Mouse (Mus musculus): ENCODE data around the gene Dhx33.

Gene Dhx33

GRCm38 (mm10) chr11:71004316-71004773 is at the start of gene Dhx33:
Gene Dhx33 (minus strand): TSS chr11:71004437.
- DNase-seq (ENCODE audit: low spot score): peak; percentile 98

DNA sequence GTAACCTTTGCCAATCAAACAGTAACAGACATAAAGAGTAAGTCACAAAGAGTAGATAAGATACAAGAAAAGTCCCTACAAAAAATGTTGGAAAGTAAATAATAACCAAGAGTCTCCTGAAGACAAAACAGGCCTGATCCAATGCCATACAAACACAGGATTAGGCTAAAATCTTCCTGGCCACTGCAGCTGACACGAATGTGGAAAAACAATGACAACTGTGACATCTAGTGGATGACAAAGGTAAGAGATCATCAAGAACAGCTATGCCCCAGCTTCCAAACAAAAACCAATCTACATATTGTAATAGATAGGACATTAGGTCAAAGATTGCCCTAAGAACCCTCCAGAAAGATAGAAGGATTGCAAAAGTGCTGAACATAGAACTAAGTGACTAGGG is 48.3 kb upstream of the Dhx33 start:
- DNase-seq (ENCODE audit: low spot score): no peak

DNA sequence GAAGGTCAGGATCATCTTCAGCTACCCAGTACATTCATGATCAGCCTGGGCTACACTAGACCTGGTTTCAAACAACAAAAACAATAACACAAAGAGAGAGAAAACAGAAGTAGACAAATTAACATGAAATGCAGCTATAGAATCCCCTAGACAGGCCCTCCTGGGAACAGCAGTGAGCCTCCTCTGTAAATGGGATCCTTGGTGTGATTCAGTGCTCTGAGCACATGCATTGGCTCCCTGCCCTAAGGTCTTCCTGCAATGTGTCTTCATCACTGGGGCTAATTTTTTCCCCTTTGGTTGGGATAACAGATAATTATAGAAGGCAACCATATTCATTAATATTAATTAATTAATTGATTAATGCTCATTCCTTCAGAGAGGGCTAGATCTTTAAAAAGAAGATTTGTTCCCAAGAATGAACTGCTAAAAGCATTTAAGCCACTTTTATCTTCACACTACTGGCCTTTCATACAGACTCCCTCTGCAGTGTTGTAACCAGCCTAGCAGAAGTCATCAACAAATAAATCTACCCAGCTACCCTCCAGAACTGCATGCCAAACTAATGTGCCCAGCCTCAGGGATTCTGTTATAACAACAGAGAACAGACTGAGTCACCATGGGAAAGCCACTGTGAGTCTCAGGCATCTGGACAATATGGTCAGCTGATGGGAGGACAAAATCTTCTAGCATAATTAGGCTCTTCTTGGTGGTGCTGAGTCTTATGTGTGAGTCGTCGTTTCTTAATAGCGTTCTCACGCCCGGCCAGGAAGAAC is 35.5 kb upstream of the Dhx33 start:
- DNase-seq (ENCODE audit: low spot score): no peak

GRCm38 (mm10) chr11:71033163-71033761 is 29.0 kb upstream of the Dhx33 start, which contains the start of gene 6330403K07Rik:
Gene 6330403K07Rik (minus strand): TSS chr11:71033513.
- peak; percentile 49 for DNase-seq (ENCODE audit: low spot score)

DNA sequence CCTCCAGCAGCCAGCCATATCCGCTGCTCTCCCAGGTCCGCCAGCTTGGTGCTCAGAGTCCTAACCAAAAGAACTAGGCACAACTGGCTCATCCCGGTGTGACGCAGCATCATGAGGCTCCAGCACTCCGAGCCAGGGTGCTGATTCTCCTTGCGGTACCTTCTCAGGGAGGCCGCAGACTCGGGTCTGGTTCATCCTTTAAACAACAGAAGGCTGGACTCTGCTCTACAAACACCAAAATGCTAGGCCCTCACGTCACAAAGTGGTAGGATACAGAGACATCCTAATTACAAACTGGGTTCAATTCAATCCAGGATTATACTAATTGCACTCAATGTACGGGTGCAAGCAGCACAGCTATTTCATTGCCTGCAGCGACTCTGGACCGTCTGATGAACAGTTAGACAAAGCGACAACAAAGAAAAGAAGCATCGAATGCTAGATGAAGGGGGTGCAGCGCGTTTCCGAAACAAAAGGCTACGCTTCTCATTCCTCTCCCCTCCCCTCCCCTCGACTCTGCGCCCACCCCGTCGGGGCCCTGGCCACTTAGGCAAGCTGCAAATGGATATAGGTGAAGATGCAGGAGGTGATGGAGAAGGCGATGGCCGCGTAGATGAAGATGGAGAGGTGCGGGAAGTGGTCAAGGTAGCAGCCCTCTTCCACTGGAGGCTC is 28.4 kb upstream of the Dhx33 start:
- no peak for DNase-seq (ENCODE audit: low spot score)

DNA sequence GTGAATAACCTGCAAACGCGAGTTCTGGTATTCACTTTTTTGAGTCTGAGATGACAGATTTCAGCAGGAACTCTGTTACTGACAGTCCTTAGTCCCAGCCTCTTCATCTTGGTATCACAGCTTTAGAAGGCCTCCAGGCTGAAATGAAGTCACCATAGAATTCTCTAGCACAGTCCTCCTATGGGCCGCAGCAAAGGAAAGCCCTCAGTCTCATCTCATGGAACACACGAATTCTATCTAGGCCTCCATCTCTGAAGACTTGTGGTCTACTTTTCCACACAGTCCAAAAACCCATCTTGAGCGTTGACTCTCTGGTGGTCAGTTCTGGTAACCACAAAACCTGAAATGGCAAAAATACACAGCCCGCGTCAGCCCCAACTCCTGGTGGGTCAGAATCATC is 27.8 kb upstream of the Dhx33 start:
- DNase-seq (ENCODE audit: low spot score): no peak

DNA sequence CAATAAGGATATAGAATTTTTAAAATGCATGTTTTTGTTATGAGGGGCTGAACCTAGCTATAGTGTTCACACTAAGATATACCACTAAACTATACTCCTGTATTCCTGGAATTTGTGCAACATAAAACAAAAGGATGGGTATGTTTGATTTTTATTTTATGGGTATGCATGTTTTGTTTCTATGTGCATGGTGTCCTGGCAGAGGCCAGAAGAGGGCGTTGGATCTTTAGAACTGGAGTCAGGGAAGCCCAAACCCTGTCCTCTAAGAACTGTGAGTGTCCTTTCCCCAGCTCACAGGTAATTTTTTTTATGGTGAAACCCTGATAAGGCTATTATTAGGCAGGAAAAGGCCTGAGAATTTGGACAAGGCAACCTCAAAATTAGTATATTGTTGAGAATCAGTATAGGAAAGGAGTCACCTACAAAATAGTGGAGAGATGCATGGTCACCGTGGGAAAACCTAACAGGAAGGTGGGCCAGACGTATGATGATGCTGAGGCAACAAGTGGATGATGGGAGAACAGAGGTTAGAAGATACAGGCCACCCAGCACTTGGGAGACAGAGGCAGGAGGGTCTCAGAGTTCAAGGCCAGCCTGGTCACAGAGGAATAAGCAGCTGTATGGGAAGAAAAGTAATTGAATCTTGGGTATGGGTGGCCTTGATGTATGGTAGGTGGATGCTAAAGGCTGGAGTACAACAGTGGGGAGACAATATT is 25.3 kb upstream of the Dhx33 start:
- no peak for DNase-seq (ENCODE audit: low spot score)

DNA sequence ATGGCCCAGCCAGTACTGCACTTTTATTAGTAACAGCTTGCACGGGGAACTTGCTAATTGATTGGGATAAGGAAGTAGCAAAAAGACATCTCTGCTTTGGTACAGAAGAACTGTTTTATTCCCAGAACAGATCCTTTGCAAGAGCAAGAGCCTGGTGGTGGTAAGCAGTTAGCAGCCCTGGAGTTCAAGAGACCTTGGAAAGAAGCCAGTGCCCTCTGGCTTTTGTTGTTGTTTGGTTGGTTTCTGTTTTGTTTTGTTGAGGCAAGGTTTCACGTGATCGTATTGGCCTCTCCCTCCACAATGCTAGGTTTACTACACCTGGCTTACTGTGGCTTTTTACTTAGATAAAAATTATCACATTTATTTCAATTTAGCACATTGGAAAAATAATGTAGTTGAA is 24.0 kb upstream of the Dhx33 start:
- no peak for DNase-seq (ENCODE audit: low spot score)

DNA sequence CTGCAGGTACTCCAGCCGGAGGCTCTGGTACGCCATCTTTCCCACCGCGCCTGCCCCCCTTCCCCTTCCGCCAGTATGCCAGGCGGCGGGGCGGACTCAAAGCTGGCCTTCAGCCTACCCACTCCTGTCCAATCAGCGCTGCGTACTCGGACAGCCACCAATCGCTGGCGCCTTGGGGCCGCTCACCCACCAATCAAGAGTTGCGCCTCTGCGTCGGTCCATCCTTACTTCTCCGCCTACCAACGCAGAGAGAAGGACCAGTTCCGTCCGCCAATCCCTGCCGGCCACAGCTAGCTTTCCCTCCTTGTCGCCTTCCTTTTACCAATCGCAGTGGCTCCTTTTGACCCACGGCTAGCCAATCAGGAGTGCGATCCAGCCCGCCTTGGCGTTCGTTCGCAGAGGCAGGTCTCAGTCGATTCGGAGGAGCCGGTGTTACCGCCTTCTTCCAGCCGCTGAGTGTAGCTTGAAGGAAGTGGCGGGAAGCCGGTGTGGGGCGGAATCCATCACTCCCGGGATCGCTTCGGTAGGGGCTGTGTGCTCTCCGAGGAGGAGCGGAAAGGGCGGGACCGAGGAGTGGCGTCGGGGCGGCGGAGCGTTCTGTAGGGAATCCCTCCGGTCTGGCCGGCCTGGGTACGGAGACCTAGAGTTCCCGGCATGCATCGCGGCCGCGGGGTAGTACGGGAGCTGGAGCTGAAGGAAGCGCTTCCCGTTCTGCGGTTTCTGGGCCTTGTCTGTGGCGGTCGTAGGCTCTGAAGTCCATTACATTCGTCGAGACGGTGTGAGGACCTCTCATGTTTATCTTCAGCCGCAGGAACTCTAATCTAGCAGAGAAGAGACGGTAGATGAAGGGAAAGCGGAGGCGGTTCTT is 15.2 kb upstream of the Dhx33 start, which contains the start of the genes Mis12 and Derl2:
TSS of gene Mis12 (plus strand) at position 411 of the 868 bp plus-strand sequence.
TSS of gene Derl2 (minus strand) at position 641 of the 868 bp plus-strand sequence.
- DNase-seq (ENCODE audit: low spot score): peak; percentile 100

- no peak for DNase-seq (ENCODE audit: low spot score)
Observed at GRCm38 (mm10) chr11:71018416-71019200, 14.4 kb upstream of the Dhx33 start.

DNA sequence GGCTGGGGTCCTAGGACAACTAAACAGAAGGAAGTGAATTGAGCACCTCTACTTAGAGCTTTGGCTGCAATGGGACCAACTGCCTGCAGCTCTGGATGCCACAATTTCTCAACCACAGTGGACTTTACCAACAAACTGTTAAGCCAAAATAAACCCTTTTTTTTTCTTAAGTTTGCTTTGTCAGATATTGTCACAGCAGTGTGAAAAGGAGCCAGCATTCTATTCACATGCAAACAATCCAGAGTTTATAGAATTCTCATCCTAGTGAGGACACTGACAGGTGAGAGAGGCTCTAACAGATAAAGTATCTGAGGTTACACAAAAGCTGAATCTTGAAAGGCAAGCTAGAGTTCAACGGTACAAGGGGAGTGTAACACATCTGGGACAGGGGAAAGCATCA is 12.8 kb upstream of the Dhx33 start:
- no peak for DNase-seq (ENCODE audit: low spot score)

- DNase-seq (ENCODE audit: low spot score): no peak
Observed at GRCm38 (mm10) chr11:71012743-71013142, 8.5 kb upstream of the Dhx33 start.

DNA sequence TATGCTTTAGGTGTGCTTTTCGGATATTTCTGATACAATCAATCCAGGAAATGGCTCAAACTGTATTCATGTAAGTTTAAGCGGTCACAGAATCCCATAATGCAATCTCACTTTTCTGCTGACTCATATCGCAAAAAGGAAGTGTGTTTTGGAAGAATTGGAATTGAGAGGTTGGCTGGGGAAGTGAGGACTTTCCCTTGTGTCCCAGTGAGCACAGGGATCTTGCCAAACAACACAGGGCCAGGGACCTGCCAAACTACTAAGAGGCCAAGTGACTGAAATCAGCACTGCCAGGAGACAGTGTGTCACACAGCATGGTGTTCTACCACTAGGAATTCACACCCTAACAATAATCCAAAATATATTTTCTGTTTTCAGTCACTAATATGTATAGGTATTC is 4.1 kb upstream of the Dhx33 start:
- DNase-seq (ENCODE audit: low spot score): no peak

- no peak for DNase-seq (ENCODE audit: low spot score)
Observed at GRCm38 (mm10) chr11:71007831-71008230, 3.6 kb upstream of the Dhx33 start.

DNA sequence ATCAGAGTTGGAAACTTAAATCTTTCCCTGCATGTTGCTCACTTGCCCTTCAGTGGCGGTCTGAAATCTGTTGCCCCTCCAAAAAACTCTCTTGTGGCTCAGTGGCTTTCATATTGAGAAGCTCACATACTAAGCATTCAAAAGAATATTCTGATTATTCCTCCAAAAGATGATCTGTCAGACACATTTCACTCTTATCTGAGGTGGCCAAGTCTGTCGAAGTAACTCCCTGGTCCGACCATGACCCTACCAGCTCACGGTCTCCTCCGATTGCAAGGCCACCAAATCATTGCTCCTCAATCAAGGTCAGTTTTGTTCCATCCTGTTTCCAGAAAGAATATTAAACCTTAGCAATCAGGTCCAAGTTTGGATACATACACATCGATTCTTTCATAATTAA is 2.8 kb upstream of the Dhx33 start:
- no peak for DNase-seq (ENCODE audit: low spot score)

GRCm38 (mm10) chr11:71005046-71005445 is 809 bp upstream of the Dhx33 start:
- no peak for DNase-seq (ENCODE audit: low spot score)

- DNase-seq (ENCODE audit: low spot score): no peak
Observed at GRCm38 (mm10) chr11:71003611-71004315, 474 bp downstream of the Dhx33 start.

- DNase-seq (ENCODE audit: low spot score): no peak
Observed at GRCm38 (mm10) chr11:71001167-71001566, 3.1 kb downstream of the Dhx33 start.

GRCm38 (mm10) chr11:70982557-70983228 is 21.5 kb downstream of the Dhx33 start, which contains the start of gene C1qbp:
Gene C1qbp (minus strand): TSS chr11:70983026.
- peak; percentile 91 for DNase-seq (ENCODE audit: low spot score)
